Mouse (Mus musculus) heart, postnatal 4 days (tissue): ENCODE measurements at regions not wholly inside any gene's neighbourhood (a gene's known extent, or its start where the extent isn't known, plus 50 kb on each side); places are given as distances from the start of the nearest gene placed in this dataset.

Experiments used
- DNase-seq: peaks from one replicate; pipeline ENCODE4 v3.0.0; 2021

DNA sequence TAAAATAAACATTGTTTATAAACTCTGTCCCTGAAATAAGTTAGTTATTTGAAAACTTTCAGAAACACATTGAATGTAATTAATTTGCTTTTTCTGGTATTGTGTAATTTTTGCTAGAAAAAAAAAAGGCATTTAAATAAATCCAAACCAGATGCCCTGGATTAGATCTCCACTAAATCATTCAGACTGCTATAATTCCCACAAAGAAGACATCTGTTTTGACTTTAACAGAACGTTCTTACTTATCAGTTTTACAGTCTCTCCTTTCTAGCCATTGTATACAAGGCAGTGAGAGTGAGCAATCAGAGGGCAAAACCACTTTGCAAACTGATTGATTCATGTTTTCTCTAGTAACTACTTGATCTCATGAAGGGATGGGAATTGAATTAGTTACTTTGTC, 478.8 kb downstream of the Slitrk6 start:
- DNase-seq = no peak

DNA sequence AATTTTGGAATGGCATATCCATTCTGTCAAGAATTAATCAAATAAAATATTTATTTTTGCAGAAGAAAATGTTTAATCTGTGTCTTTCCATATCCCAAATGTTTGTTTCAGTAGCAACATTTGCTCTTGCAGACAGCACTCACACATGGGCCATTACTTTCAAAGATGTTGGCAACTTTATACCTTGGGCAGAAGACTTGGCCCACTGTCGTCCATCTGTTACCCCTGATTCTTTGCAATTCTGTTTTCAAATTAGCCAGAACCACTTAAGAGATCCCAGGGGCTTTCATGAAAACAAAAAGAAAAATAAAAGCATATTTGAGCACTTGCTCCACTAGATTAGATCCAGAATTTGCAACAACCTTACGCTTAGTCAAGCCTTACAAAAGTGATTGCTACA, 483.7 kb downstream of the Slitrk6 start:
- DNase-seq = no peak

DNA sequence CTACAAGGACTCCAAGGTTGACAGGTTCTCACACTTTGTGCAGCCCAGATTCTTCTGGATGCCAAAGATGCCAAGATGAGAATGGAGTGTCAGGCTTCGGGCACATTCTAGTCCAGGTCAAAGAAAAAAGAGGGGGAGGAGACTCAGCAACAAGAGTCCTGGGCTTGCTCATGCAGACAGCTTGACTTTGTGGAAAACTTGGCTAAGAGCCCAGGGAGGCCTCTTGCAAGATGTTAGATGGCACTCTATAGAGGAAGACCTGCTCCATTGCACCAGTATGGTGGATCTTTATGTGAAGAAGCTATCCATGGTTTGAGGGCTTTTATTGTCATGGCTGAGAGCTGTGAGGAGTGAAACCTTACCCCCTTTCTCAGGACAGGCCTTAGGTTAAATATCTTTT, 510.5 kb downstream of the Slitrk6 start:
- no peak for DNase-seq

GRCm38 (mm10) chr14:110243549-110243948, 511.4 kb downstream of the Slitrk6 start:
- no peak for DNase-seq

DNA sequence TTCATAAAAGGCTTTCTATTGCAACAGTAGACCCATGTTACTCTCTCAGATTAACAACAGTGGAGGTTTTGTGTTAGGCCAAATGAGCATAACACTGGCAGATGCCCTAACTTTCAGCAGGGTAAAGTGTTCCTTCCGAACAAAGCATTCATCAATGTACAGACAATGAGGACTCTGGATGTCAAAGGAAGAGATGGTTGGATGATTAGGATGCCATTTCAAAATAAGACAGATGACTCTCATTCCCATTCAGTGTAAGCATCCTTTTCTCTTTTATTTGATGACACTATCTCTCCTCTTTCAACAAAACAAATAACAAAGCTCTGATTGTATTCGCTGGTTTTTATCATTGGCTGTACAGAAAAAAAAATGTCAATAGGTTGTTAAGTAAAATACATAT, 516.1 kb downstream of the Slitrk6 start:
- no peak for DNase-seq

DNA sequence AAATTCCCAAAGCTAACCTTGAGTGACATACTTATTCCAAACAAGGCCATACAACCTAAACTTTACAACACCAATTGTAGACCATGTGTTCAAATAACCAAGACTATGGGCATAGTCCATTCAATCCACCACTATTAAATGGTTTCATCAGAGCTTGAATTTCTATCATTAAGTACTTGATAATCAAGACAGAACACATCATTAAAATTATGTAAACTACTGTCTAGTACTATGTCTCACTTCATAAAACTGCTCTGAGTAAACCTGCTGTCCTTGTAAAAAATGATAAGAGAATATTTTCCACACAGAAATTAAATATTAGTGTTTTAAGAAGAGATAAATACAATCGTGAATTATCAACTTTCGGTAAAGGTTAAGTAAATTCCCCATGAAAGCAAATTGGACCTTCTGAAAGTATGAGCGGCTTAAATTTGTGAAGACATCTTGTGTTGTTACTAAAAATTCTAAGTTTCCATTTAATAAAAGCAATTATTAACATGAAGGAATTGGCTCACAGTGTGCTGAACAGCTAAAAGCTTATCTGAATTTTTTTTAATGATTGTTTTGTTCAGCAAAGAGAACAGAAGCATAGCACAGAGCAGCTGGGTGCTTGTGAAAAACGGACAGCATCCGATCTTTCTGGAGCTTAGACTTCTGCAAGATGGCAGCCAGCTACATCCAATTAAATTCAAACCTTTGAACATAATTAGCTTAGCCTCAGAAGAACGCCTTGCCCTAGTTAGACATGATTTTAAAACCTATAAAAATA, 530.1 kb downstream of the Slitrk6 start:
- DNase-seq = no peak

GRCm38 (mm10) chr14:110190987-110191607, 563.9 kb downstream of the Slitrk6 start:
- DNase-seq = no peak

DNA sequence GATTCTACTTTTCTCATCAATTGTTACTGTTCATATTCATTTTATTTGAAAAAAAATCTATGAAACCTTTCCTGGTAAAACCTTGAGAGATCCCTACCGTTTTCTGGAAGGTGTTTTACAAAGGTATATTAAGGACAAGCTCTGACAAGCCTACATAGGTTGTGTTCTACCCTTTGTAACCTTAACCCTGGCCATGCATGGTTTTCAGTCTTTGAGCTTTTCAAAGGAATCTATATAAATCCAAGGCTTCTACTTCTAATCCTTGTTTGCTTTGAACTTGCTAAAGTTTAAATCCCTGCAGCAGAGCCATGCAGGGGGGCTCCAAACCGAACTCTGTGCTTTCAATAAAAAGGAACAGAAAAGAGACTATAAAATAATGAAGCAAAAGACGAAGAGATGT, 564.5 kb downstream of the Slitrk6 start:
- DNase-seq = no peak

GRCm38 (mm10) chr14:110179166-110179565, 575.8 kb downstream of the Slitrk6 start:
- DNase-seq = no peak

DNA sequence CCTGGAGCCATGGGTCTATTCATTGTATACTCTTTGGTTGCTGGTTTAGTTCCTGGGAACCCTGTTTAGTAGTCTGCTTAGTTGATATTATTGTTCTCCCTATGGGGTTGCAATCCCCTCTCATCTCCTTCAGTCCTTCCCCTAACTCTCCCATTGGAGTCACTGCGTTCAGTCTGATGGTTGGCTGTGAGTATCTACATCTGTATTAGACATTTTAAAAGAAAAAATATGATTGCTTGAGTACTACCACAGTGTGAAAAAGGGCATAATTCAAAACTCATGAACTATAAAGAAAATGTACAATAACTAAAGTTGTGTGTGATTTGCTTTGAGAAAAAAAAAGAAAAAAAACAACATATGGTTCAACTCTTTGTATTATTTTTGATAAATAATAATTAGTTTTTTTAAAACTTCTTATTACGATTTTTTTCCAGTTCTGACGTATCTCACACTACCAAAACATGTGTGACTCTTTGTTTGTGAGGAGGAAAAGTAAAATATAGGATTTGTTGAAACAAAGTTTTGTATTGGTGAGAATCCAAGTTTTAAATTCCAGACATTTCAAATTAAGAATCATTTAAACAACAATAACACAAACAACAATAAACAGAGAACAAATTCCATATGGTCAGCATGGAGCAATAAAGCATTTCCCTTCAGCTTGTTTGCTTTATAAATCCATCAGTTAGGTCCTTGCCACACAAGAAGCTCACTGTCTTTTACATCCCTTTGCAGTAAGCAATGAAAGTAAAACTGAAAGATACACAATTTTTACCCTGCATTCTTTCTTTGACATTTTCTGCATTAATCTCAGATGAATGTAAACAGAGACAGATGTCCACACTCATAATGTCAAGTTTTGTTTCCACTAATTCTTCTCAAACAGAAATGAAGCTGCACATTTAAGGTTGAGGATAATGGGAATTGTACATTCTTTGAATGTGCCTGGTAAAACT, 583.5 kb downstream of the Slitrk6 start:
- no peak for DNase-seq

GRCm38 (mm10) chr14:110168632-110169031, 586.3 kb downstream of the Slitrk6 start:
- DNase-seq = no peak

DNA sequence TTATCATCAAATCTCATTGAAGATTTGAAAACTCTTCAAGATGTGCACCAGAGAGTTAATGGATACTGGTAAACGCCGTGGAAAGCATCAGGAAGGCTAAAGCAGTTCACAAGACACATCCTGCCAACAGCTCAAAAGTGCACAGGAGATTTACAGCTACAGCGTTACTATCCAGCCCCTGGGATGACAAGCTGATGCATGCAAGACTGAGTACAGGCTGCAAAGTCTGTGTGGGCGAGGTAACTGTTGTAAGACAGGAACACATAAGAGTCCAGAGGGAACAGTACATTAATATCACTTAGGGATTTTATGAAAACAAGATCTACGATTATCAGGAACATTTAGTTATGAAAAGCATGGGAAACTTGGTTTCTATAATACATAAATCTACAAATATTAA, 626.7 kb downstream of the Slitrk6 start:
- DNase-seq = no peak

- DNase-seq = no peak
Measured at GRCm38 (mm10) chr14:110125936-110126710, 628.8 kb downstream of the Slitrk6 start.

DNA sequence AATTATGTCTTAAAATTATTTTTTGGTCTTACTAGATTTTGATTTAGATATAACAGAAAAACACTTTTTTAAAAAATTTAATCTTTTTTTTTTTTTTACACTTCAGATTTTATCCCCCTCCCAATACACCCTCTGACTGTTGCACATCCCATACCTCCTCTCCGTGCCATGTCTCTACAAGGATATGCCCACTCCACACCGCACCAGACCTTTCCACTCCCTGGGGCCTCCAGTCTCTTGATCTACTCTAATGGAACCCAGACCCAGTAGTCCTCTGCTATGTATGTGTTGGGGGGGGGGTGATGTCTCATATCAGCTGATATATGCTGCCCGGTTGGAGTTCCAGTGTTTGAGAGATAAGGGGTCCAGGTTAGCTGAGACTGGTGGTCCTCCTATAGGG, 632.2 kb downstream of the Slitrk6 start:
- no peak for DNase-seq

GRCm38 (mm10) chr14:110115578-110115977, 639.4 kb downstream of the Slitrk6 start:
- DNase-seq = no peak

GRCm38 (mm10) chr14:110100852-110101251, 654.1 kb downstream of the Slitrk6 start:
- no peak for DNase-seq

DNA sequence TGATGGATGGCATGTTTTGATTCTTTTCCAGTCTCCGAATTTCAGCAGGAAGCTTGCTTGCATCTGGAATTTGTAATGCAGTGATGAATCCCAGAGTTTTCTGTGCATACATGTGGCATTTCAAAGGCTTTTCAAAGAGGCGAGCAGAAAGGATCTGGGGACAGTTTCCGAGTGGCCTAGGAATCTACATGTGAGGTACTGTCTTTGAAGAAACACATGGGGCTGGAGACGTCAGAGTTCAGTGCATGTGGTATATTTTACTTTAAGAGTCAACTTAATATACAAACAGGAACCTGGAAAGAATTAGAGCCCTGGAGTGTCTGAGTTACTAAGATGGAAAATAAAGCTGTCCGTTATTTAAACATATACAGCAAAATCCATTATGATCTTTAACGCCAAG, 676.6 kb downstream of the Slitrk6 start:
- no peak for DNase-seq

DNA sequence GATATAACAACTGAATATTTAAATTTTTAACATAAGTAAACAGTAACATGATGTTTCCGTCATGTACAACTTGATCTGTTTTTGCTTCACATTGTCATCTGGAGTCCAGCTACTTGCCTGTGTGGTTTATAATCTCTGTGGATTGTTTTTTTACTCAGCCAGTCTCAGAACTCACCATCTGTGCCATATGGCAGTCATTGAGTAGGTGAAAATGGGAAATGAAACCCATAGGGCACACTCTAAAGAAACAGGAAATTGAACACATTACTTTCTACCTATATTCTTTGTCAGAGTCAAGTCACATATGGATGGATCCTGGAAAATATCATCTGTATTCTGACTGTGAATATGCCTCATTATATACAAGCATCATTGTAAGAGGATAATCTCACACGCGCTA, 707.2 kb downstream of the Slitrk6 start:
- no peak for DNase-seq

DNA sequence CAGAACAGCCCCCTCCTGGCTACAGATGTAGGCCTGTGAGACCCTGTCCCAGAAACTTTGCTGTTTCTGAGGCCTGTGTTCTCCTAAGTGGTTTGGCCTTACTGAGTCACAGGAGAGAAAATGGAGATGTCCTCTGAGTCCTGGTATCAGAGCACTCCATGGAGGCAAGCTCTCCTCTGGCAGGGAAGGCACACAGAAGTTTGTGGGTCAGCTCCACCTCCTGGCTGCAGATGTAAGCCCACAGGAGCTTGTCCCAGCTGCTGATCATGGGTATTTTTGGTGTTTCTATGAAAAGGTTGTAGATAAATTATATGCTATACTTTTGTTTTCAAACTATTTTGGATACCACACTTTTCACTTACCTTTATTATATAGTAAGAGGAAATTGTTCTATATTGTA, 711.7 kb downstream of the Slitrk6 start:
- DNase-seq = no peak

- DNase-seq = no peak
Measured at GRCm38 (mm10) chr14:110021812-110022211, 733.1 kb downstream of the Slitrk6 start.

- DNase-seq = no peak
Measured at GRCm38 (mm10) chr14:110015126-110015525, 739.8 kb downstream of the Slitrk6 start.

GRCm38 (mm10) chr14:110013229-110013628, 741.7 kb downstream of the Slitrk6 start:
- DNase-seq = no peak
